Mouse (Mus musculus) erythroblast, embryonic 14.5 days (primary cell): Measurements from ENCODE around the gene Atxn1.

Experiments
- GATA1 ChIP-seq: IDR thresholded peaks from 2 replicates; pipeline ENCODE4 v1.6.1; 2012; ENCODE audit warnings: low read length, inconsistent platforms, mixed read lengths
- TAL1 ChIP-seq: IDR thresholded peaks from 3 replicates; pipeline ENCODE4 v1.6.1; 2012; ENCODE audit warnings: low read length, inconsistent platforms, mixed read lengths

- TF ChIP-seq TAL1 = no peak
- TF ChIP-seq GATA1 = no peak
Observed at GRCm38 (mm10) chr13:45966586-45966985, 1.8 kb upstream of the Atxn1 start.
